Comparison of ENCODE assay signal across 15 mouse cellular contexts in genomic region chr4:55586212-55586611, GRCm38 (mm10).
"Had no signal": no experiment of that assay in that cellular context is flagged by ENCODE, and none has a peak within 500 bp of the region (broad histone marks: within the 10 kb centered on the region; RNA-seq: fewer than 3 reads in every experiment).

No protein-coding gene starts in this region.

- H3K4me3 ChIP-seq: limb, embryonic 12.5 days; midbrain, embryonic 10.5 days; neural tube, embryonic 12.5 days had no signal

- H3K27me3 ChIP-seq: limb, embryonic 12.5 days; neural tube, embryonic 12.5 days had no signal

- H3K36me3 ChIP-seq: limb, embryonic 12.5 days; midbrain, embryonic 10.5 days; neural tube, embryonic 12.5 days had no signal

- H3K4me2 ChIP-seq: limb, embryonic 12.5 days; neural tube, embryonic 12.5 days had no signal

- H3K9me3 ChIP-seq: limb, embryonic 12.5 days; midbrain, embryonic 10.5 days; neural tube, embryonic 12.5 days had no signal

- H3K4me1 ChIP-seq: limb, embryonic 12.5 days; midbrain, embryonic 10.5 days; neural tube, embryonic 12.5 days had no signal

- H3K9ac ChIP-seq: limb, embryonic 12.5 days; liver, embryonic 14.5 days; neural tube, embryonic 12.5 days had no signal

- ATAC-seq: lung, postnatal 0 days had no signal

- DNase-seq: kidney, adult 18-20 months; kidney, postnatal 14 days; layer of hippocampus, adult 9-11 months; layer of hippocampus, postnatal 36 days; liver; lung, adult 2 months; lung, postnatal 36 days; midbrain, embryonic 14.5 days; retina, postnatal 1 day; thymus, postnatal 36 days had no signal

- H3K27ac ChIP-seq: limb, embryonic 12.5 days; liver, embryonic 14.5 days; midbrain, embryonic 10.5 days; neural tube, embryonic 12.5 days had no signal
